15 mouse cellular contexts compared by ENCODE assay signal in the genomic region with DNA sequence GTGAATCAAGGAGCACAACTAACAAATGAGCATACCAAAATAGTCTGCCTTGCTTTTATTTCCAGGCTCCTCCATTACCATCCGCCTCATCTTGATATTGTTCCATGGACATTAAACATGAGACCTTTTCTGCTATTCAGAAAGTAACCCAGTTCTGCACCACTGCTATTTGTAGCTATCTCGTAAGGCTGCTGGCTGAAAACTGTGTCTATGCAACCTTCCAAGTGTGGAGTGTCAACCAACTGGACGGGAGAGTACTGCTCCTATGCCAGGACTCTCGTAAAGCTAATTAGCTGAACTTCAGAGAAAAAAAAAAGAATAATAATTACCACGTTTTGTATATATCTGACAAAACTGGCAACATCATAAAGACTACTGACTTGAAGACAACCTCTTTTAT.
"Had no signal": no experiment of that assay in that cellular context is flagged by ENCODE, and none has a peak within 500 bp of the region (broad histone marks: within the 10 kb centered on the region; RNA-seq: fewer than 3 reads in every experiment).

No protein-coding gene starts in this region.

- DNase-seq: kidney, postnatal 25 days; layer of hippocampus, adult 9-11 months; layer of hippocampus, postnatal 36 days; lung, embryonic 14.5 days; lung, postnatal 10 days; lung, postnatal 4 days; midbrain, embryonic 14.5 days; right cerebral cortex, adult 18-20 months; right cerebral cortex, postnatal 25 days had no signal

- H3K9ac ChIP-seq: limb, embryonic 15.5 days; liver, embryonic 12.5 days; lung, embryonic 14.5 days; neural tube, embryonic 15.5 days had no signal

- H3K36me3 ChIP-seq: neural tube, embryonic 15.5 days had no signal

- H3K27me3 ChIP-seq: limb, embryonic 15.5 days; liver, embryonic 12.5 days; neural tube, embryonic 15.5 days had no signal

- H3K4me2 ChIP-seq: limb, embryonic 15.5 days; liver, embryonic 12.5 days; lung, embryonic 14.5 days; neural tube, embryonic 15.5 days had no signal

- ATAC-seq: liver, embryonic 12.5 days had no signal

- H3K4me1 ChIP-seq: limb, embryonic 15.5 days; liver, embryonic 12.5 days; midbrain, embryonic 10.5 days; neural tube, embryonic 15.5 days had no signal

- H3K9me3 ChIP-seq: limb, embryonic 15.5 days; liver, embryonic 12.5 days; midbrain, embryonic 10.5 days; neural tube, embryonic 15.5 days had no signal

- H3K4me3 ChIP-seq: limb, embryonic 15.5 days; liver, embryonic 12.5 days; midbrain, embryonic 10.5 days; myocyte; neural tube, embryonic 15.5 days had no signal

- H3K27ac ChIP-seq: limb, embryonic 15.5 days; liver, embryonic 12.5 days; midbrain, embryonic 10.5 days; neural tube, embryonic 15.5 days; stomach, postnatal 0 days had no signal
